Mouse (Mus musculus) intestine, postnatal 0 days (tissue): ENCODE measurements around the gene Hyou1. TPM values are rescaled to one million over a fixed set of nuclear protein-coding genes. Genes with fewer than 3 reads are reported as not detected.
"Not testable (repeated sequence)": the region's sequence is repeated elsewhere in the genome, so short reads cannot be mapped to it uniquely, and the experiment has no call there.

Source experiments
- ATAC-seq: fragments of 200-750 bp; cut with Nextera tagmentation; 2 replicates; pipeline ENCODE4 v1.8.0; 2017; ENCODE audit warnings: mild to moderate bottlenecking, moderate TSS enrichment, moderate library complexity
- H3K27ac ChIP-seq: fragments of 300-500 bp; sonication (generic); 2 replicates; pipeline ENCODE4 v1.5.1; 2014; ENCODE audit warnings: mild to moderate bottlenecking, low read depth, low read length, moderate library complexity
- H3K27me3 ChIP-seq: fragments of 300-500 bp; sonication (generic); replicated peaks from 2 replicates; pipeline ENCODE4 v1.6.1; 2014; ENCODE audit warnings: low read length, mixed read lengths; ENCODE audit not compliant: control insufficient read depth, insufficient read depth
- H3K36me3 ChIP-seq: fragments of 300-500 bp; sonication (generic); 2 replicates; pipeline ENCODE4 v1.6.1; 2014; ENCODE audit warnings: mild to moderate bottlenecking, moderate library complexity; ENCODE audit not compliant: control insufficient read depth, insufficient read depth
- H3K4me1 ChIP-seq: fragments of 300-500 bp; sonication (generic); replicated peaks from 2 replicates; pipeline ENCODE4 v1.6.1; 2014; ENCODE audit warnings: antibody characterized with exemption, low read length, mixed read lengths; ENCODE audit not compliant: control insufficient read depth, insufficient read depth
- H3K4me2 ChIP-seq: fragments of 300-500 bp; sonication (generic); replicated peaks from 2 replicates; pipeline ENCODE4 v1.6.1; 2014; ENCODE audit warnings: low read depth, mild to moderate bottlenecking, moderate library complexity
- H3K4me3 ChIP-seq: fragments of 300-500 bp; sonication (generic); 2 replicates; pipeline ENCODE4 v1.5.1; 2014; ENCODE audit warnings: low read depth, low read length
- H3K9ac ChIP-seq: fragments of 300-500 bp; sonication (generic); 2 replicates; pipeline ENCODE4 v1.6.1; 2014; ENCODE audit warnings: mild to moderate bottlenecking, low read depth, low read length
- H3K9me3 ChIP-seq: fragments of 300-500 bp; sonication (generic); 2 replicates; pipeline ENCODE4 v1.6.1; 2016; ENCODE audit warnings: mixed run types; ENCODE audit not compliant: control insufficient read depth
- CTCF ChIP-seq: sonication (generic); IDR thresholded peaks from 2 replicates; pipeline ENCODE4 v1.5.1; 2016; ENCODE audit warnings: low read depth, mild to moderate bottlenecking, control low read depth, antibody characterized with exemption, moderate library complexity
- WGBS: fragments of 180-500 bp; shearing (Covaris S2); extraction: QIAGEN DNeasy Blood & Tissue Kit; methylation state at CpG from one replicate; pipeline ENCODE4 v1.1.7; 2014; 5-methylcytosine and 5-hydroxymethylcytosine counted together
- polyA plus RNA-seq: library from polyadenylated mRNA; unstranded; fragments of >200 nt; fragmentation: Nextera tagmentation; extraction: Ambion mirVana; gene quantifications from 2 replicates; pipeline ENCODE4 v1.2.1, GENCODE M21; 2015

The Hyou1 gene
- polyA plus RNA-seq, 1 experiment from 2014 or later = 11.1 TPM

- Histone ChIP-seq H3K4me3 (no peak overlapping the region), H3K4me2 (no peak overlapping the region), H3K27ac (peak overlapping the region; percentile 35; the same call in 1 of the 2 replicates), H3K9ac (no peak overlapping the region), H3K4me1 (0 out of 2 replicates have a peak, but pooled peaks cover 4% of the 10 kb centered on the region), H3K36me3 (peaks cover 61% of the 10 kb centered on the region), H3K27me3 (no peaks in the 10 kb centered on the region), H3K9me3 (no peaks in the 10 kb centered on the region)
- no peak for ATAC-seq
- TF ChIP-seq CTCF = no peak
- 55% methylated on average over 3 of the region's 3 CpGs for WGBS
Observed at GRCm38 (mm10) chr9:44405011-44405410, 25.7 kb downstream of the Hyou1 start.

- Histone ChIP-seq H3K27me3 (no peaks in the 10 kb centered on the region), H3K4me2 (peak within 1 kb of the TSS; percentile 67), H3K9me3 (no peaks in the 10 kb centered on the region), H3K9ac (peak within 1 kb of the TSS; percentile 71), H3K36me3 (peaks cover 55% of the 10 kb centered on the region), H3K4me1 (no peaks in the 10 kb centered on the region), H3K27ac (peak within 1 kb of the TSS; percentile 85), H3K4me3 (peak within 1 kb of the TSS; percentile 87)
- peak; percentile 91 for ATAC-seq
- TF ChIP-seq CTCF = no peak; the same call in 1 of the 2 replicates
- under 1% methylated on average over 51 of the region's 51 CpGs for WGBS
Observed at GRCm38 (mm10) chr9:44406906-44407751, 27.8 kb downstream of the Hyou1 start, which contains the start of the genes Rps25 and Trappc4. Gene Rps25, plus strand, starts transcription at chr9:44407139. Gene Trappc4, minus strand, starts transcription at chr9:44407600.

- Histone ChIP-seq H3K4me1 (no peaks in the 10 kb centered on the region), H3K27me3 (no peaks in the 10 kb centered on the region), H3K4me3 (peak overlapping the region; percentile 87), H3K4me2 (peak overlapping the region; percentile 67), H3K9ac (peak overlapping the region; percentile 71), H3K36me3 (peaks cover 55% of the 10 kb centered on the region), H3K27ac (peak overlapping the region; percentile 85), H3K9me3 (no peaks in the 10 kb centered on the region)
- under 1% methylated on average over 24 of the region's 24 CpGs for WGBS
- no peak for ATAC-seq
- TF ChIP-seq CTCF = no peak
Observed at GRCm38 (mm10) chr9:44407752-44408097, 28.4 kb downstream of the Hyou1 start.

- H3K9me3 ChIP-seq, ATAC-seq, H3K27me3 ChIP-seq, H3K4me1 ChIP-seq, H3K27ac ChIP-seq: not testable (repeated sequence)
- H3K4me3 ChIP-seq = peak overlapping the region; percentile 87; the same call in 1 of the 2 replicates
- H3K9ac ChIP-seq = peak overlapping the region; percentile 71; the same call in 1 of the 2 replicates
- 73% methylated on average over 9 of the region's 9 CpGs for WGBS
- H3K36me3 ChIP-seq = peaks cover 52% of the 10 kb centered on the region
- peak overlapping the region; percentile 67 for H3K4me2 ChIP-seq
Observed at GRCm38 (mm10) chr9:44408693-44409092, 29.4 kb downstream of the Hyou1 start.

GRCm38 (mm10) chr9:44410647-44411336 is 31.5 kb downstream of the Hyou1 start:
- Histone ChIP-seq H3K27me3 (no peaks in the 10 kb centered on the region), H3K36me3 (peaks cover 40% of the 10 kb centered on the region), H3K4me2 (no peak overlapping the region), H3K9me3 (no peaks in the 10 kb centered on the region), H3K27ac (no peak overlapping the region), H3K4me3 (no peak overlapping the region), H3K9ac (no peak overlapping the region), H3K4me1 (no peaks in the 10 kb centered on the region)
- no peak for ATAC-seq
- TF ChIP-seq CTCF = no peak
- 66% methylated on average over 2 of the region's 2 CpGs for WGBS

GRCm38 (mm10) chr9:44411601-44412130 is 32.4 kb downstream of the Hyou1 start:
- Histone ChIP-seq H3K4me2 (no peak overlapping the region), H3K27me3 (no peaks in the 10 kb centered on the region), H3K4me3 (no peak overlapping the region), H3K4me1 (no peaks in the 10 kb centered on the region), H3K36me3 (peaks cover 44% of the 10 kb centered on the region), H3K9me3 (no peaks in the 10 kb centered on the region), H3K27ac (no peak overlapping the region), H3K9ac (no peak overlapping the region)
- 74% methylated on average over 1 of the region's 1 CpGs for WGBS
- TF ChIP-seq CTCF = no peak
- no peak for ATAC-seq
